Mouse (Mus musculus) hindbrain, postnatal 0 days (tissue): ENCODE measurements around the gene Zfp574. TPM values are rescaled to one million over a fixed set of nuclear protein-coding genes. Genes with fewer than 3 reads are reported as not detected.

ENCODE experiments used
- ATAC-seq: fragments of 200-750 bp; cut with Nextera tagmentation; 2 replicates; pipeline ENCODE4 v1.8.0; 2017; ENCODE audit warnings: mild to moderate bottlenecking, moderate TSS enrichment, moderate library complexity
- DNase-seq: peaks from one replicate; pipeline ENCODE4 v3.0.0-alpha.2; 2015; ENCODE audit warnings: low spot score
- H3K27ac ChIP-seq: fragments of 300-500 bp; sonication (generic); 2 replicates; pipeline ENCODE4 v1.5.1; 2014; ENCODE audit warnings: mild to moderate bottlenecking
- H3K27me3 ChIP-seq: fragments of 300-500 bp; sonication (generic); 2 replicates; pipeline ENCODE4 v1.6.1; 2014; ENCODE audit warnings: low read length, mixed read lengths; ENCODE audit not compliant: insufficient read depth
- H3K36me3 ChIP-seq: fragments of 300-500 bp; sonication (generic); 2 replicates; pipeline ENCODE4 v1.6.1; 2014; ENCODE audit warnings: low read length, mixed read lengths; ENCODE audit not compliant: insufficient read depth
- H3K4me1 ChIP-seq: fragments of 300-500 bp; sonication (generic); 2 replicates; pipeline ENCODE4 v1.6.1; 2014; ENCODE audit warnings: antibody characterized with exemption, low read length, mixed read lengths; ENCODE audit not compliant: insufficient read depth
- H3K4me2 ChIP-seq: fragments of 300-500 bp; sonication (generic); 2 replicates; pipeline ENCODE4 v1.6.1; 2014; ENCODE audit warnings: low read depth, mild to moderate bottlenecking, low read length, moderate library complexity, mixed read lengths
- H3K4me3 ChIP-seq: fragments of 300-500 bp; sonication (generic); 2 replicates; pipeline ENCODE4 v1.5.1; 2014; ENCODE audit warnings: low read length
- H3K9ac ChIP-seq: fragments of 300-500 bp; sonication (generic); replicated peaks from 2 replicates; pipeline ENCODE4 v1.6.1; 2014; ENCODE audit warnings: mild to moderate bottlenecking, low read length, moderate library complexity, mixed read lengths
- H3K9me3 ChIP-seq: fragments of 300-500 bp; sonication (generic); 2 replicates; pipeline ENCODE4 v1.6.1; 2016; ENCODE audit warnings: low read length, mixed read lengths
- CTCF ChIP-seq: IDR thresholded peaks from 2 replicates; pipeline ENCODE4 v1.5.1; 2016; ENCODE audit warnings: antibody characterized with exemption, control low read depth, low read depth
- WGBS: fragments of 180-500 bp; shearing (Covaris S2); extraction: QIAGEN DNeasy Blood & Tissue Kit; methylation state at CpG from one replicate; pipeline ENCODE4 v1.1.7; 2014; 5-methylcytosine and 5-hydroxymethylcytosine counted together
- polyA plus RNA-seq: library from polyadenylated mRNA; unstranded; fragments of >200 nt; fragmentation: Nextera tagmentation; extraction: Ambion mirVana; gene quantifications from 2 replicates; pipeline ENCODE4 v1.2.1, GENCODE M21; 2015
- total RNA-seq: library from RNA; depleted of rRNA; stranded (reverse); fragments of >200 nt; gene quantifications from 2 replicates; pipeline ENCODE4 v1.2.3, GENCODE M21; 2014; rRNA removed

Gene Zfp574
- total RNA-seq (38.4 and 40.4 TPM in 2 replicates), polyA plus RNA-seq (23.7 and 26.3 TPM in 2 replicates)

DNA sequence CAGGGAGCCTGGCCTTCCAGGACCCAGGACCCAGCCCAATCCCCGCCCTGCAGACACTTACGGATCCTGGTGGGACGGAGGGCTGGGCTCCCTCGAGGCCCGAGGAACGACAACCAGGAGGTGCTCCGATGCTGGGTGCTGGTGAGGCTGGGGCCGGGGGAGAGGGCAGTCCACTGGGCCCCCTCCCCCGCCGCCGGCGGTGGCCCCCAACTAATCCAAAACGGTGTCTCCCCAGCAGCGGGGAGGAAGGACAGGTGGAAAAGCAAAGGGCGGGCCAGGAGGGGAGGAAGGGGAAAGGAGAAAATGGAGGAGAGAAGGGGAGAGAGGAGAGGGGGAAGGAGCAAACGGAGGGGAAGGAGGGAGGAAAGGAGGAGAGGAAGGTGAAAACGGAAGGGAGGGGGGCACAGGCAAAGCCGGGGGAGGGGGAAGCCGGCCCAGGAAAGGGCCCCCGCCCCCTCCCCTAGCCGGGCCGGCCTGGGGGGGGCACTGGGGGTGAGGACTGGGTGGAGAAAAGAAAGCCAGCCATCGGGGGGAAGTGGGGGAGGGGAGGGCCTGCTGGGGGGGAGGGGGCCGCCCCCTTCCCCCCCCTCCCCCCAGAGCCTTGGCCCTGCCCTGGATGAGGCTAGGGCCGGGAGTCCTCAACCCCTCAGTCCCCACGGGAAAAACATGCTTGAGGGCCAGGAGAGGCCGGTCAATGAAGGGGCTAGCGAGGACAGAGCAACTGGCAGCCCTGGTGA is at the start of gene Zfp574, which contains the start of gene Grik5:
Gene Zfp574 (plus strand): TSS at position 589 of the 737 bp plus-strand sequence.
Gene Grik5 (minus strand): TSS at position 368 of the 737 bp plus-strand sequence.
- Histone ChIP-seq H3K4me3 (peak within 1 kb of the TSS; percentile 64), H3K9ac (peak within 1 kb of the TSS; percentile 90), H3K36me3 (peaks cover 12% of the 10 kb centered on the region), H3K4me1 (peaks cover 27% of the 10 kb centered on the region; the same call in 1 of the 2 replicates), H3K9me3 (no peaks in the 10 kb centered on the region), H3K4me2 (peak within 1 kb of the TSS; percentile 87), H3K27ac (peak within 1 kb of the TSS; percentile 91), H3K27me3 (no peaks in the 10 kb centered on the region)
- no peak for TF ChIP-seq CTCF
- WGBS: under 1% methylated on average over 19 of the region's 28 CpGs
- ATAC-seq (no peak), DNase-seq (peak; percentile 50)

DNA sequence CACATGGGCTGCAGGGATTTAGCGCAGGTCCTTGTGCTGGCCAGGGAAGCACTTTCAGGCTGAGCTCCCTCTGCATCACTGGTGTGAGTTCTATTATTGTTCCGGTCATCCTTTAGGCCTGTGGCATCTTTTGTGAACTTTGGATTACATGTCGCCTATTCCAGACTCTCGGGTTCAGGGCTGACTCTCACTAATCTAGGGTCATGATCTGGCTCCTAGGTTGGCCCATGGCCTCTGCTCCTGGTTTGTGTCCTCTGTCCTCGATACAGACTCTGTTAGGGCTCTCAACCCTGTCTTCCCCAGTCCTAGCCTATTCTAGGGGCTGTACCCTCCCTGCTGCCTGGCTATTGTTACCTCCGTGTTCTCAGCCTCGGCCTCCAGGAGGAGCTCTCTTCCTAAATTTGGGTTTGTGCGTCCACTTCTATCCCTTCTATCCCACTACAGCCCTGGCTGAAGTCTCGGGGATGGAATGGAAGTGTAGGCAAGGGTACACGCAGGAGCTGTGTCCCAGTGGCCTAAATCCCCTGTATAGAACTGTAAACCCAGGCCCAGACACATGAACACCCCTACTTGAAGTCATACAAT is 46.4 kb upstream of the Zfp574 start:
- Histone ChIP-seq H3K27ac (no peak overlapping the region), H3K4me1 (no peaks in the 10 kb centered on the region), H3K9ac (no peak overlapping the region), H3K27me3 (no peaks in the 10 kb centered on the region), H3K36me3 (peaks cover 36% of the 10 kb centered on the region; the same call in 1 of the 2 replicates), H3K4me2 (no peak overlapping the region), H3K4me3 (no peak overlapping the region), H3K9me3 (no peaks in the 10 kb centered on the region)
- DNase-seq: no peak
- TF ChIP-seq CTCF: peak; percentile 50
- 59% methylated on average over 10 of the region's 10 CpGs for WGBS
- 0 out of 2 replicates have a peak, but pooled peaks have one; percentile 3 for ATAC-seq

DNA sequence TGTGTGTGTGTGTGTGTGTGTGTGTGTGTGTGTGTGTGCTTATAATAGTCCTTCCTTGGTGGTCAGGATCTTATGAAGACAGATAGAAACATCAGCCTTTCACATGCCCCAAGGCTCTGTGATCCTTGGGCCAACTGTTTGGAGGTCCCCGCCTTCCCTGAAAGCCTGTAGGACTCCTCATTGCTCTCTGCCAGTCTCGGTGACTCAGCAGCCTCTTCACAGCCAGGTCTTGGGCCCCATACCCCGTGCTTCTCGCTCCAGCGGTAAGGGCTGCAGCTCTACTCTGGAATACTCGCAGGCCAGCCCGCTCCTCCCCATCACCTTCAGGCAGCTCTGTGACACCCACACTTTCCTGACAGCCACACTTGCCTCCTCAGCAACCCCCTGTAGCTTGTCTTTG is 45.9 kb upstream of the Zfp574 start:
- DNase-seq: no peak
- WGBS: 65% methylated on average over 7 of the region's 7 CpGs
- TF ChIP-seq CTCF: no peak
- Histone ChIP-seq H3K9ac (no peak overlapping the region), H3K27me3 (no peaks in the 10 kb centered on the region), H3K36me3 (peaks cover 32% of the 10 kb centered on the region; the same call in 1 of the 2 replicates), H3K4me2 (no peak overlapping the region), H3K4me1 (no peaks in the 10 kb centered on the region), H3K27ac (no peak overlapping the region), H3K4me3 (no peak overlapping the region), H3K9me3 (no peaks in the 10 kb centered on the region)
- 0 out of 2 replicates have a peak, but pooled peaks have one; percentile 2 for ATAC-seq

DNA sequence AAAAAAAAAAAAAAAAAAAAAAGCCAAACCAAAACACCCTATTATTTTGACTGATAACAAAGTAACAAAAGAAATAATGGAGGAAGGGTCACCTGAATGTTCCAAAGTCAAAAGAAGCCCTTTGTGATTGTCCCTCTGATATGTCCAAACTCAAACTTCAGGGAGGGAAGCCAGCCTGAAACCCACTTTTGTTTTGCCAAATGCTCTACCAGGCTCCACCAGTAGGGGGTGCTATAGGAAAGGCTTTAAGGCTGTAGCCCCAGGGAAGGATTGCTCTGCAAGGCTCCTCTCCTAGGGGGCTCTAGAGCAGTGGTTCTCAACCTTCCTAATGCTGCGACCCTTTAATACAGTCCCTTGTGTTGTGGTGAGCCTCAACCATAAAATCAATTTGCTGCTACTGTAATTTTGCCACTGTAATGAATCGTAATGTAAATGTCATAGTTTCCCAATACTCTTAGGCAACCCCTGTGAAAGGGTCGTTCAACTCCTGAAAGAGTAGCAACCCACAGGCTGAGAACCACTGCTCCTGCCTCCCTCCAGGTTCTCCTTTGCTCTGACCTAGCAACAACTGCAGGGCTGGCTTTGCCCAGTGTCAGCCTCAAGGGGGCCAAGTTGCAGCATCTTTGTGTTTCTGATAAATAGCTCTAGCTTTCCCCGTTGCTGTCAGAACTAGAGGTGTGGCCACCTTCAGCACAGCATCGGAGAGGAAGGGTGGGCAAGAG is 42.2 kb upstream of the Zfp574 start:
- DNase-seq (peak; percentile 87), ATAC-seq (peak; percentile 62; the same call in 1 of the 2 replicates)
- Histone ChIP-seq H3K4me3 (no peak overlapping the region), H3K27me3 (no peaks in the 10 kb centered on the region), H3K4me2 (no peak overlapping the region), H3K27ac (peak overlapping the region; percentile 70), H3K9ac (no peak overlapping the region), H3K4me1 (no peaks in the 10 kb centered on the region), H3K9me3 (no peaks in the 10 kb centered on the region), H3K36me3 (peaks cover 16% of the 10 kb centered on the region; the same call in 1 of the 2 replicates)
- TF ChIP-seq CTCF: peak; percentile 85
- WGBS: 25% methylated on average over 5 of the region's 5 CpGs

DNA sequence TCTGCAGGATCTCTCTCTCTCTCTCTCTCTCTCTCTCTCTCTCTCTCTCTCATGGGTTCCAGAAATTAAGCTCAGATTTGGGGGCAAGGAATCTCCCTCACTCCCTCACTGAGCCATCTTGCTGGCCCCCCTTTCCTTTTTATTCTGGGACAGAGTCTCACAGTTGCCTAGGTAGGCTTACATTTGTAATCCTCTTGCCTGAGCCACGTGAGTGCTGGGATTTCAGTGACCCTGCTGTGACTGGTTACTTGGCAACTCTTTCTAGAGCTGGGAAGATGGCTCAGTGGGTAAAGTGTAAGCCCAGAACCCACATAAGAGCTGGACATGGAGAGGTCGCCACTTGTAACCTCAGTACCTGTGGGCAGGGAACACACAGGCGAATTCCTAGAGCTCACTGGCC is 40.8 kb upstream of the Zfp574 start:
- 57% methylated on average over 3 of the region's 3 CpGs for WGBS
- H3K4me1 ChIP-seq: no peaks in the 10 kb centered on the region
- H3K27ac ChIP-seq: no peak overlapping the region
- no peak overlapping the region for H3K4me3 ChIP-seq
- H3K9me3 ChIP-seq: no peaks in the 10 kb centered on the region
- TF ChIP-seq CTCF: no peak
- no peak overlapping the region for H3K4me2 ChIP-seq
- peaks cover 22% of the 10 kb centered on the region; the same call in 1 of the 2 replicates for H3K36me3 ChIP-seq
- ATAC-seq (no peak), DNase-seq (no peak)
- no peaks in the 10 kb centered on the region for H3K27me3 ChIP-seq
- no peak overlapping the region for H3K9ac ChIP-seq

DNA sequence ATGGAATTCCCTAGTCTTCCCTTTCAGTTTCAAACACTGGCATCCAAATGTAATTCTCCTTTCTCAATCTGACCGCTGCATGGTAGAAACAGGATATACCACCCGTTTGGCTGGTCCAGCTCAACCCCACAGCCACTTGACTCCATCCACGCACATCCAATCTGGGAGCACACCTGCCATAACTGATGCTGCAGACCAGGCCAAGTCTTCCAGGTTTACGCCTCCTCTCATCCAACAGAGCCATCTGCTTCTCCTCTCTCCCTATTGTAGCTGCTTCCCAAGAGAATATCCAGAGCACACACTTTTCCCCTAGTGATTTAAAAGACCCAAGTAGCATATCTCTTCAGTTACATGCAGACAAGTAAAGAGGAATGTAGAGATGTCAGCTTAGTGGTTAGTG is 37.6 kb upstream of the Zfp574 start:
- DNase-seq (no peak), ATAC-seq (no peak)
- H3K9me3 ChIP-seq: no peaks in the 10 kb centered on the region
- no peak overlapping the region for H3K9ac ChIP-seq
- no peaks in the 10 kb centered on the region for H3K27me3 ChIP-seq
- WGBS: 83% methylated on average over 4 of the region's 4 CpGs
- no peaks in the 10 kb centered on the region for H3K4me1 ChIP-seq
- peaks cover 23% of the 10 kb centered on the region; the same call in 1 of the 2 replicates for H3K36me3 ChIP-seq
- H3K4me2 ChIP-seq: no peak overlapping the region
- H3K27ac ChIP-seq: no peak overlapping the region
- no peak for TF ChIP-seq CTCF
- no peak overlapping the region for H3K4me3 ChIP-seq
